Mouse (Mus musculus) G1E (cell line): ENCODE results near the gene Gm9803.

Source experiments
- CTCF ChIP-seq: IDR thresholded peaks from 2 replicates; pipeline ENCODE4 v1.5.1; 2012; ENCODE audit warnings: low read depth, low read length, inconsistent platforms, mixed read lengths
- GATA1 ChIP-seq: IDR thresholded peaks from 2 replicates; pipeline ENCODE4 v1.6.1; 2012; ENCODE audit warnings: borderline replicate concordance, low read length, inconsistent platforms, mixed read lengths

- TF ChIP-seq CTCF (no peak), GATA1 (no peak)
Measured at GRCm38 (mm10) chr10:43557630-43558165, 33.8 kb downstream of the Gm9803 start.
